Mouse (Mus musculus) granulocyte monocyte progenitor cell, adult 5-6 weeks (primary cell): ENCODE results near the gene Gtf3c4. TPM values are rescaled to one million over a fixed set of nuclear protein-coding genes. Genes with fewer than 3 reads are reported as not detected.

Experiments used
- ATAC-seq: replicated peaks from 2 replicates; pipeline ENCODE4 v1.8.0; 2016; ENCODE audit warnings: mild to moderate bottlenecking, moderate TSS enrichment, inconsistent platforms; ENCODE audit not compliant: poor library complexity, severe bottlenecking
- total RNA-seq, 2 experiments: library from RNA; stranded (forward) in 1 of 2; stranded (reverse) in 1 of 2; fragments of 200-712, 200-1000 nt in 1 of 2; fragments of >200 nt in 1 of 2; fragmentation: Nextera tagmentation in 1 of 2; gene quantifications; 2 replicates each; pipeline ENCODE4 v1.2.3; 2014 to 2017

Gene Gtf3c4
- 12.9 and 23.3 TPM in 2 replicates for total RNA-seq (2014; fragmentation: Nextera tagmentation)
- total RNA-seq (2017) = 23.5 and 26.9 TPM in 2 replicates

DNA sequence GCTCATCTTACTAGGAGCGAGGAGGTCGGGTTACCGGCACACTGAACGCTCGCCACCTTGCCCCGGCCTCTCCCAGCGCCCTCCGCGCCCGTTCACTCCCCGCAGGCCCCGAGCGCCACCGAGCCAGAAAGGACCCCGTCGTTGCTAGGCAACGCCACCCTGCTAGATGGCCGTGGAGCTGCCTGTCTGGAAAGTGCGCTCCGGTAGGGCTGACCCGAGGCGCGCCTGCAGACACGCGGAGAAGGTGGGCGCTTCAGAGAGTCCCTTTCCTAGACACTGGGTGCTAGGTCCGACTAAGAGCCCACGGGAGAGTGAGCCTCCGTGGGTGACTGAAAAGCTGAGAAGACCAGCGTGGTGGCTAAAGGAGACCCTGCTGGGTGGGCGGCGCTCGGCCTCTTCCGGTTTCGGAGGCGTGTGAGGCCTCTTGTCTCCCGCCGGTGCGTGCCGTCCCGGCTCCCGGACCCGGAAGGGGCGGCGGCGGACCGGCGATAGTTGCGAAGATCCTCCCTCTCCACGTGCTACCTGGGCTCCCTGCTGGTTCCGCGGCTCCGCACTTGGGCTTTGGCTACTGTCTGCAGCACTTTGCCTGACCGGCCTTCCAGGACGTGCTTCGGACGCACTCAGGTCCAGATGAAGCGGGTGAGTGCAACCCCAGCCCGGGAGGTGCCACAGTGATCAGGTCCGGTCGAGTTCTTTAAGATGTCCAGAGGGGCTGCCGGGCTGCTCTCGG lies at the start of gene Gtf3c4, which contains the start of gene Ddx31:
TSS of gene Gtf3c4 (minus strand) at position 139 of the 730 bp plus-strand sequence.
TSS of gene Ddx31 (plus strand) at position 185 of the 730 bp plus-strand sequence.
- ATAC-seq = peak; percentile 92

DNA sequence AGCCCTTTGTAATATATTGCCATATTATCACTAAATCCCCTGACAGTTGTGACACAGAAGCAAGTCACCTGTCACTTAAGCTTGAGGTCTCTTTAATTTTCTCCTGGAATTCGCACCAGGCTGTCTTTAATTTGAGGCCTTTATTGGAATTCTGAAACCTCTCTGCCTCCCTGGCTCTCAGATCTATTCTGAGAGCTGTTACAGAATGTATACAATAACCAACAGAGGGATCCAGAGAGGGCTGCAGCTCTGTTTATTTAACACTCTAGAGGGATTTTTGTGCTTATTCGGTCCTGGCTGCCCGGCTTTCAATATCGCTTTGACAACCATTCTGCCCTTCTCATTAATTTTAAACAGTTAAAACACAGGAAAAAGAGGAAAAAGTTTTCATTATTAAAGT lies 44.8 kb upstream of the Gtf3c4 start:
- ATAC-seq = no peak

DNA sequence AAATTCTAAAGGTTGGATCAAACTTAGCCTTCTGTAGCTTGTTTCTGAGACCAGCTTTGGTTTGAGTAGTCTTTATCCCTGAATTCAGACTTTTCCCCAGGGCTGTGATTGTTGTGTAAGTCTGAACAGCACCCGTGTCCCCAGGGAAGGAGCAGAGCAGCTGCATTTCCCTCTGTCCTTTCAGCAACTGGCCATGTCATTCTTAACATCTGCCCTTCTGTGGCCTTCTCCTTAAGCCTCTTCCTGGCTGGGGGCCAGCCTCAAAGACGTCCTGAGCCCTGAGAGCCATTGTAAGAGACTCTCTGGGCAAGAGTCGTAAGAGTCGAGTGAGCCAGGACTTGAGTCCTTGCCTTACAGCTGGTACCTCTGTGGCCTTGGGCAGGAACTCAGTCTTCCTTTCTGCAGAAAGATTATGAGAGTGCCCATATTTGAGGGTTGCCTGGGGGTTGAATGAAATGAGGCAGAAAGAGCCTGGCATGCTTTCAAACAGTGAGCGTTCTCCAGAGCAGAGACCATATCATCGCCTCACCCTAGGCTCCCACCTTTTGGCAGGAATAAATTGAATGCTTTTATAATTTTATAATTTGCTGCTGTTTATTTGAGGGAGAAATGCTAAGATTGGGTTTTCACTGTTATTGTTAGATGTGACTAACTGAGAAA lies 42.8 kb upstream of the Gtf3c4 start:
- no peak for ATAC-seq

DNA sequence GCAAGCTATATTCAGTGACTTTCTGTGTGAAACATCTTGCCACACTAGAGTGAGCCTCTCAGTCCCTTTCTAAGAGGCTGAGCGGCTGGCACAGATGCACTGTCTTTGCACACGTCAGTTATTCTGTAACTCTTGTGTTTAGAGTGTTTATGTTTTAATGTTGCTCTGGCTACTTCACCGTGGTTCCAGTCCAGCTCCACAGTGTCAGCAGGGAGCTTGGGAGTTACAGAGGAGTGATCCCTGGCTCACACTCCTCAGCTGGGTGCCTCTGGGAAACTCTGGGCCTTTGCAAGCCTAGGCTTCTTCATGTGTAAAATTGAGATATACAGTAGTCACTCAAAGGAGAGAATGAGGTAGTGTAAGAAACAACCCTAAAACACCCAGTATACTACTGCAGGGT lies 41.9 kb upstream of the Gtf3c4 start:
- no peak for ATAC-seq

DNA sequence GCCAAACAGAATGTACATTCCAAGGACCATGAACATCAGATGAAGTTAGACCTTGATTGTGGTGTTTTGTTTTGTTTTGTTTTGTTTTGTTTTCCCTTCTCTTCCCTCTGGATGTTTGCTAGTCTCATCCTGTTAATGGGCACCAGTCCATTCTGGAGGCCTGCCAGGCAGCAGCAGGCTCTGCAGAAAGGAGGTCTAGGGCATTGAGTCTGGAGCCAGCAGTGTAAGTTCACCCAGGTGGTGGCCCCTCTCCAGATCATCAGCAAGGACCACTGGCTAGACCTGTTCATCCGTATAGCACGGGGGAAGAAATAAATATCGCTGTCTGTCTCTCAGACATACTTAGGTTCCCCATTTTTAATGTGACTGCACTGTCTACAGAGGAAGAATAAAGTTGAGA lies 41.1 kb upstream of the Gtf3c4 start:
- ATAC-seq = no peak

DNA sequence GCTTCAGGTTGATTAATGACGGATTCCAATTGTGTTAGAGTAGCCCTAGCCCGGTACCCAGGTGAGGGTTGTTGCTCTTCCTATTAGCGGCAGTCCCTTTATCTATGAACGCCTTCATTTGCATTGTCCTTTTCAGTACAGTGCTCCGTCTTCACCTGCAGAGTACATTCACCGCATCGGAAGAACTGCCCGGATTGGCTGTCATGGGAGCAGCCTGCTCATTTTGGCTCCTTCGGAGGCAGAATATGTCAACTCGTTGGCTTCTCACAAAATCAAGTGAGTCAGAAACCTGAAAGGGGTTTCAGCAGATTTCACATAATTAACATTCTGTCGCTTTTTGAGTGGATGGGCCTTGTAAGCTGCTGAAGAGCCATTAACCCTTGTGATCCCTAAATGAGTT lies 35.4 kb upstream of the Gtf3c4 start:
- ATAC-seq = no peak

DNA sequence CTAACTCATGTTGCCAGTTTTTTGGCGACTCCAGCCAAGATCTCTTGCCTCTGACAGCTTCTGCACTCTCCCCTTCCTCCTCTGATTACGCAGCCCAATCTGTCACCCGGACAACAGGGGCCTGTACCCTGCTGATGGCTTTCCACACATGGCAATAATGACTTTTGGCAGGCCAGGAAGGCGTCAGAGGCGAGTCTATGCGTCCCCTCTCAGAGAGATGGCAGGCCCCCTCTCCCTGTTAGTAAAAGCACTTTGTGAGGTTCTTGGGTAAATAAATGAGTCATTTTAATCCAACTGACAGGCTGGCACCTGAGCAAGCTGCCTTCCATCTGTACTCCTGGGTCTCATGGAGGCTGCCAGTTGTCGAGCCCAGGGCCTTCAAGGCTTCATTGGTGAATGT lies 27.3 kb upstream of the Gtf3c4 start:
- no peak for ATAC-seq

DNA sequence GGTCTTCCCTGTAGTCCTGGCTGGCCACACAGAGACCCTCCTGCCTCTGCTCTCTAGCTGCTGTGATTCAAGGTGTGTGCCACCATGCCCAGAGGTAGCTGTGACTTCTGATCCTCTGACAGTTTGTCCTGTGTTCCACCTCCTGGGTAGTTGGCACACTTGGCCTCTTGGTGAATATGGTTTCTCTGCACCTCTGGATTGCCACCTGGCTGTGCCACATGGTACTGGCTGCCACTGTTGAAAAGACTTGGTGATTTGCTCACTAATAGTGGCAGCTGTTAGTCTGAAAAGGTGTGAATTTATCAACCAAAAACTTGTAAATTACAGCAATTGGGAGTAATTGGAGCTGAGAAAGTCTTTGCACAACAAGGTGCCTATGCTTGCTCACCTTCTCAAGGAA lies 23.7 kb upstream of the Gtf3c4 start:
- no peak for ATAC-seq

DNA sequence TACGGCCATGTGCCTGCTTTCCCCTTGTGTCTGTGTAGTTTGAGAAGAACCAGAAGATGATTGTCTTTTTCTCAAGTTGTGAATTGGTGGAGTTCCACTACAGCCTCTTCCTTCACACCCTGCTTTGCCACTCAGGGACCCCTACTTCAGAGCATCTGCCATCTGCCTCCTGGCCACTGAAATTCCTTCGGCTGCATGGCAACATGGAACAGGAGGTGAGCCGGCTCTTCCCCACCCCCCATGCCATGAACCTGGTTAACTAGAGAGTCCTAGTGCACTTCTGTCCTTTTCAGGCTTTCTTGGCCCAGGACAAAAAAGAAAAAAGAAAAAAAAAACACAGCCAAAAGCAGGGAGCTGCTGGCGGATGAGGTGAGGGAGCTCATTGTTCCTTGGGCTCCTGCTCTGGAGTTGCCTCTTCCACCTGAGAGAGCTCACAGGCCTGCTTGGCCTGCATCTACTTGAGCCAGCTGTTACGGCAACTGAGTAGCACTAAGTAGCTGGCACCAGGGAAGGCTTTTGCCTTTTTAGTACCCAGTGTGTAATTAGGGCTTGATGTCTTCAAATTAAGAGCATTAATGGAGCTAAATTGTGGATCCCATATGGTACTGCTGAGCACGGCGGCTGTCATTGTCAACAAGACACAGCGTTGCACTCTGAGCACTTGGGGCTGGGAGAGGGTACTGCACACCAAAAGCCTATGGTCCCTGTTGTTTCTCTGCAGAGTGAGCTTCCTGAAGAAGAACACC lies 20.7 kb upstream of the Gtf3c4 start:
- ATAC-seq = no peak

DNA sequence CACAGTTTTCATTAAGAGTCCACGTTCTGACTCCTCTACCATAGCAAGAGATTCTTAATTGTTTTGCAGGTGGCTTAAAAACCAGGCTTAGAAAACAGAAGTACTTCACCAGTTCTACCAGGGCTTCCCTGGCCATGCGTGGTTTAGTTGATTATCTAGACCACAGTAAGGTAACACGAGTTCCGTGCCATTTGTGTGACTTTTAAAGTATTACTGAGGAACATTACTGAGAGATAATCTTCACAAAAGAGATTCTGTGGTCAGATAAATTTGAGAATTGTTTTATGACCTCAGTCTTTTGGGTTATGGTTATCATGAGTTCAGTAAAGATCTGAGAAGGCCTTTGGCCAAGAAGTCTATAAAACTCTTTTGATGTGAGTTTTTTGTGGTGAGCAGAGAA lies 19.1 kb upstream of the Gtf3c4 start:
- ATAC-seq = no peak

DNA sequence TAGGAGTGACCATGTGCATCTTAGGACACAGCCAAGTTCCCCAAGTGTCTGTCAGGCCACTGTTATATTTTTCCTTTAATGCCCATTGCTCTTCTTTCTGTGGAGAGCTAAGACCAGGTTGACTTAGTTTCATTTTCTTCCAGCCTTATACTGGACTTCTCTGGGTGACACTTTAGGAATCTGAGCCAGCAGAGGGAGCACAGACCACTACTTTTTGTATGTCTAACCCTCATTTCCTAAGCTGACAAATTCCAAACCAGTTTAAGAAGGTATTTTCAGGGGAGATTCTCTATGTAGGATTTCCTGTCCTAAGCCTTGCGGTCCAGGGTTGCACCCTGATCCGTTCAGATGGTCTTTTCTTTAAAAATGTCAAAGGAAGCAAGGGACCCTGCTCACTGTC lies 15.6 kb upstream of the Gtf3c4 start:
- no peak for ATAC-seq

DNA sequence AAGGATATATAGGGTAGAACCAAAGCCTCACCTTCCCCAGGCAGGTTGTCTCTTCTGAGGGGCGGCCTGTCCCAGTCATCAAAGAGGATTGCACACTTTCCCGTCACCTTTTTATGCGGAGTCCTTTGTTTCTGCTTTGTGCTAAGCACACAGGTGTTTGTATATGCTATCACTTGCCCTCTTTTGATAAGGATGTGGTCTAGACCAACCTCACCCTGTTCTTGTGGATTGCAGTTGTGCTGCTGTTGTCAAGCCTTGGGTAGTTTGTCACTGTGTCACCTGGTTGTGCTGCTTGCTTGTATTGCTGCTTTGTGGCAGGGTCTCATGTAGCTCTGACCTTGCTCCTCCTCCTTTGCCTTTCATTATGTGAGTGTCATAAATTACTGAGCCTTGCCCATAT lies 12.4 kb upstream of the Gtf3c4 start:
- ATAC-seq = no peak

DNA sequence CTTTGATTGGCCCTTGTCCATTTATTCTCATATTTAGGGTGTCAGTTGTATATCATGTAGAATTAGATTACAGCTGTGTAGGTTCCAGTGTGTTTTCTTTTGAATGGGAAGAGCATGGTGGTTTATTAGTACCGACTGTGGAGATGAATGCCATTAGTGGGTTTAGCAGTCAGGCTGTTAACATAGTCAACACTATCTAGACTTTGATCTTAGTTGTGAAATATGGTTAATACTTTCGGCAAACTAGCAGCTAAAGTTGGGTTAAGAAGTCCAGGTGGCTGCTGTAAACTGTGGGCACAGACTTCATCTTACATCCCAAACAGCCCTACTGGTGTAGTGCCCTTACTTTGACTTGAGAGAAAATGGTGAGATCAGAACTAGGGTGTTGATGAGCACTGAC lies 8.7 kb upstream of the Gtf3c4 start:
- no peak for ATAC-seq

DNA sequence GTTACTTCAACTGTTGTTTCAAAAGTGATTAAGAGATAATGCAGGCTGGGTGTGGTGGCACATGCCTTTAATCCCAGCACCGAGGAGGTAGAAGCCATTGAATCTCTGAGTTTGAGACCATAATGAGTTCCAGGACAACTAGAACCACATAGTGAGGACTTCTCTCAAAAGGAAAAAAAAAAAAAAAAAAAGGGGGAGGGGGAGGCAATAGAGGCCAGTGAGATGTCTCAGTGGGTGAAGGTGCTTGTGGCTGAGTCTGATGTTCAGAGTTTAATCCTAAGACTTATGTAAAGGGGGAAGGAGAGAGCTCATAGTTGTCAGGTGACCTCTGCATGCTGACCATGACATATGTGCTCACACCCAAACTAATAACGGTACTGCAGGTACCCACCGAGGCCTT lies 1.9 kb upstream of the Gtf3c4 start:
- ATAC-seq = no peak

DNA sequence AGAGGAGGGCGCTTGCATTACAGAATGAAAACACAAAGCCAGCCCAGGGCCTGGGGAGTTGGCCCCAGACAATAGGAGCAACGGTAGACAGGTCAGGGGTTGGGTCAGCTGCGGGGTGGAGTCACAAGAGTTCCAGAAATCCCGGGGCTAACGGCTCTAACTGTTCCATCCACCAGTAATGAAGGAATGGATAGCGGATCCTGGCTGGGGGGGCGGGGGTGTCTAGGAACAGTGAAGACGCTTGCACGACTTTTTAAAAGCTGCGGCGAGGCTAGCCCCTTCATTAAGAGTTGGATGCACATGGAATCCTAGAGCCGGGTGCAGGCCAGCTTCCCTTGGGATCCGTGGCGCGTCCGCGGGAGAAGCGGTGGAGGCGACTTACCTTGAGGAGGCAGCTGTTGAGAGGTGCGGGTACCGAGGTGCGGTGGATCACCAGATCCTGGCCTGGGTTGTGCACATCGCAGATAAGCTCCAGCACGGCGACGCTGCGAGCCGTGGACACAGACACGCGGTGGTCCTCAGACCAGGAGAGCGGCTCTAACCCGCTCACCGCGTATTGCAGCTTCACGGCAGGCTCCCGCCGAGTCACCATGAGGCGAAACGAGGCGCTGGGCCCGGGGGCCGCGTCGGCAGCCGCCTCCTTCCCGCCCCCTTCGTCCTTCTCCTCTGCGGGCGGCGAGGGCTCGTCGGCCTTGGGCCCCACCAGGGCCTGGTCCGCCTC lies 499 bp downstream of the Gtf3c4 start:
- no peak for ATAC-seq

DNA sequence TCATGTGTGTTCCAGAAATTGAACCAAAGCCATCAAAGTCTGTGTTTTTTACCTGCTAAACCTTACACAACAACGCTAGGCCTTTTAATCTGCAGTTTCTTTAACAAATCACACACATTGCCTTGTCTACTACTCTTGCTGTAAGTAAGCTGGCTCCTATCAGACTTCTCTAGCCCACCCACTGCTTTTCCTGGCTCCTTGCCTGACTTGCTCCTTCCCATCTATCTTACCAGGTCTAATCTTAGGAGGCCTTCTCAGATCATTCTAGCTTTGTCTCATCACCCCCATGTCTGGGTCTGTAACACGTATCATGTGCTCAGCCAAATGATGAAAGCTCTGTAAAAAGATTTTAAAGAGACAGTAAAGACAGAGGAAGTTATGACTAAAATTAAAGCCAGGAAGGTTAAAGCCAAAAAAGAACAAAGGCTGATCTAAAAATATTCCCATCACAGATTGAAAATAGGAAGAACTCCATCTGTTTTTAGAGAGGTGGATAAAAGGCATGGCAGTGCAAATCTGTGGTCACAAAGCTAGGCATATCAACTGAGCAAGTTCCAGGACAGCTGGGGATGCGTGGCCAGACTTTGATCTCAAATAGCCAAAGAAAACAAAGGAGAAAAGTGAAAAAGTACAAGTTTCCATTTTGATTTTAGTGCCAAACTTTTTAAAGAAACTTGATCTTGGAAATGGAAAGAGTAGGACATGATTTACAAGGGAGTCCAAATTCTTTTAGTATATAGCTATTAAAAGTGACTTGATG lies 3.8 kb downstream of the Gtf3c4 start:
- no peak for ATAC-seq

DNA sequence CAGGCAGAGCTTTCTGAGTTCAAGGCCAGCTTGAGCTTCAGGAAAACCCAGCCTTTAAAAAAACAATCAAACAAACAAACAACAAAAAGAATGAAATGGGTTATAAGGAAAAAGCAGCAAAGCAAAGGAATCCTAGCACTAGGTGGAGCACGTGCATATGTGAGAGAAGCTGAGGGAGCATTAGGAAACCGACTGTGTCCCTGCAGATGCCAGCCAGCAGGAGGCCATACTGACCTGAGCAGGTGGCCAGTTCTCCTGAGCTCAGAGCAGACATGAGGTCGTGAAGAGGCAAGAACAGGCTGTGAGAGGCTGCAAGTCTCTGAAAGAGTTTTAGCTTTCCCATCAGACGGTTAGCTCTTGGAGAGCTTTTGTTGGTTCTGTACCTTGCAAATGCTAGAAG lies 10.9 kb downstream of the Gtf3c4 start:
- no peak for ATAC-seq

DNA sequence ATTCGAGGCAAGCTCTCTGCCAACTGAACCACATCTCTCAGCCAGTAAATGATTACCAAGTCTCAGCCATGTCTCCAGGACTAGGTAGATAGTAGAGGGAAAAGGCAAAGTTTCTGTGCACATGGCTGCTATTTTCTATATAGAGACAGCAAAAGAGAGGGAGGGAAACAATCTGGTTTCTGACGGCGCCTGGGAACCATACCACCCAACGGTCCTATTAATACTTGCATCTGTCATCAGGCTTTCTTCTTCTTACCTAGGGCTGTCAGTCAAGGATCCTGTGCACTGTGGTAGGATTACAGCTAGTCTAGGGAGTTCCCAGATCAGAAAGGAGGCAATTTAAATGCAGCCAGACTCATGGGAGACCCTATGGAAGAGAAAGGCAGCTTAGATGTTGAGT lies 21.3 kb downstream of the Gtf3c4 start:
- no peak for ATAC-seq

DNA sequence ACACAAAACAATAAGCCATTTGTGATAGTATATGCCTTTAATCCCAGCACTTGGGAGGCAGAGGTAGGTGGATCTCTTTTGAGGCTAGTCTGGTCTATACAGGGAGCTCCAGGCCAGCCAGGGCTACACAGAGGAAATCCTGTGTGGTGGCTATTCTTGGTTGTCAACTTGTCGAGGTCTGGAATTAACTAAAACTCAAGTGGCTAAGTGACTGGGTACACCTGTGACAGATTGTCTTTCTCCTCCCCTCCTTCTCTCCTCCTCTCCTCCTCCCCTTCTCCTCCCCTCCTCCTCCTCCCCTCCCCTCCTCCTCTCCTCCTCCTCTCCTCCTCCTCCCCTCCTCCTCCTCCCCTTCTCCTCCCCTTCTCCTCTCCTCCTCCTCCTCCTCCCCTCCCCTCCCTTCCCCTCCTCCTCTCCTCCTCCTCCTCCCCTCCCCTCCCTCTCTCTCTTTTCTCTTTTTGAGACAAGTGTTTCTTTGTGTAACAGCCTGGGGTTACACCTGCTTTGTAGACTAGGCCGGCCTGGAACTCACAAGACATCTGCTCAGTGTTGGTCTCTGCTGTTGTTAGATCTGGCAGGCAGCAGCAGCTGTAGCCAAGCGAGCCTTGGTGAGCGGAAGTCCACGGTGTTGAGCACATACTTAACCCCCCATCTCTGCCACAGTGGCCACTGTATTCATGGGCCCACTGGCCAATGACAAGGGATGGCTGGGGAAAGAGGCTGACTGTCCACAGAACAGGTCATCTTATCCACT lies 29.7 kb downstream of the Gtf3c4 start:
- no peak for ATAC-seq
